ENCODE assay signal across 19 mouse cellular contexts in genomic region chr15:93881276-93881675, GRCm38 (mm10).
A peak's percentile ranks its signal among the peaks of the same experiment; 100 is the strongest.
DNase-seq lines count a peak whose midpoint lies in the region; ATAC-seq and TF ChIP-seq lines count a peak whose summit lies in the region.
"Had no signal": no experiment of that assay in that cellular context is flagged by ENCODE, and none has a peak within 500 bp of the region (broad histone marks: within the 10 kb centered on the region; RNA-seq: fewer than 3 reads in every experiment).

No protein-coding gene starts in this region.

- H3K4me3 ChIP-seq in left cerebral cortex, adult 2 months, result no peak overlapping the region
- no peak overlapping the region for H3K4me3 ChIP-seq in layer of hippocampus, adult 2 months
- H3K4me3 ChIP-seq: forebrain, embryonic 10.5 days; forebrain, embryonic 13.5 days; heart, adult 2 months; hindbrain, embryonic 12.5 days; hindbrain, embryonic 15.5 days had no signal

- TF ChIP-seq CTCF in left cerebral cortex, adult 2 months (IDR thresholded peaks at IDR 0.05), result no peak
- no peak for TF ChIP-seq CTCF in layer of hippocampus, adult 2 months (conservative IDR thresholded peaks at IDR 0.05)

- DNase-seq in frontal cortex, postnatal 10 days (ENCODE audit: low spot score in 2 of 2), result no peak
- no peak for DNase-seq in left cerebral cortex, adult 2 months (ENCODE audit: extremely low spot score in 1 of 2, low spot score in 2 of 2)
- DNase-seq in left cerebral cortex, postnatal 10 days (ENCODE audit: extremely low spot score in 1 of 2, low spot score in 2 of 2), result no peak
- DNase-seq in brain, adult 2 months (ENCODE audit: low read depth, low spot score), result peak; percentile 75
- no peak for DNase-seq in layer of hippocampus, adult 2 months (ENCODE audit: low spot score in 2 of 2)
- DNase-seq: adrenal gland, adult 8-10 months; adrenal gland, postnatal 25 days; cerebellum, adult 18-20 months; cerebellum, adult 9-10 months; cerebellum, postnatal 25 days; gastrocnemius, postnatal 25 days; heart, adult 2 months had no signal

- intact Hi-C loops in left cerebral cortex, adult 2 months (cut with DNase I), result loop anchor here (5.0 kb wide), 1 partner anchor 281 kb away; no protein-coding TSS in a partner anchor
- intact Hi-C loops in left cerebral cortex, postnatal 10 days (cut with DNase I), result no loop called here

- H3K27ac ChIP-seq in left cerebral cortex, adult 2 months, result peak overlapping the region; percentile 80
- H3K27ac ChIP-seq in layer of hippocampus, adult 2 months, result no peak overlapping the region
- H3K27ac ChIP-seq: forebrain, embryonic 10.5 days; forebrain, embryonic 13.5 days; heart, adult 2 months; hindbrain, embryonic 12.5 days; hindbrain, embryonic 15.5 days had no signal

- peak; percentile 60 for ATAC-seq in frontal cortex, adult (ENCODE audit: low TSS enrichment)
- ATAC-seq: activated CD4-positive, CD25-positive, alpha-beta regulatory T cell, adult 4 months; forebrain, embryonic 13.5 days; forebrain, embryonic 16.5 days had no signal
